Mouse (Mus musculus) kidney, adult 2 months (tissue): ENCODE results near the gene Gm21760. TPM values are rescaled to one million over a fixed set of nuclear protein-coding genes. Genes with fewer than 3 reads are reported as not detected.
"Not testable (repeated sequence)": the region's sequence is repeated elsewhere in the genome, so short reads cannot be mapped to it uniquely, and the experiment has no call there.

Experiments
- DNase-seq: peaks from one replicate; pipeline ENCODE4 v3.0.0; 2021
- H3K27ac ChIP-seq: fragments of 200-500 bp; 2 replicates; pipeline ENCODE4 v1.5.1; 2012; ENCODE audit warnings: low read depth, low read length, control low read depth, inconsistent platforms; ENCODE audit not compliant: insufficient read depth
- H3K27me3 ChIP-seq: fragments of 200-500 bp; replicated peaks from 2 replicates; pipeline ENCODE4 v1.6.1; 2012; ENCODE audit warnings: mild to moderate bottlenecking, moderate library complexity, low read length, inconsistent platforms; ENCODE audit not compliant: control insufficient read depth, insufficient read depth
- H3K36me3 ChIP-seq: fragments of 200-500 bp; 2 replicates; pipeline ENCODE4 v1.6.1; 2012; ENCODE audit warnings: mild to moderate bottlenecking, moderate library complexity, low read length, inconsistent platforms; ENCODE audit not compliant: control insufficient read depth, insufficient read depth
- H3K4me1 ChIP-seq: fragments of 200-500 bp; 2 replicates; pipeline ENCODE4 v1.6.1; 2011; ENCODE audit warnings: low read length; ENCODE audit not compliant: control insufficient read depth, insufficient read depth
- H3K4me3 ChIP-seq: fragments of 200-500 bp; 2 replicates; pipeline ENCODE4 v1.5.1; 2011; ENCODE audit warnings: mild to moderate bottlenecking, low read depth, low read length, control low read depth; ENCODE audit not compliant: insufficient read depth
- WGBS: fragments of 180-500 bp; shearing (Covaris S2); methylation state at CpG from one replicate; pipeline ENCODE4 v1.1.7; 2018; 5-methylcytosine and 5-hydroxymethylcytosine counted together
- polyA plus RNA-seq: library from polyadenylated mRNA; depleted of rRNA; stranded (reverse); fragments of >200 nt; gene quantifications from 2 replicates; pipeline ENCODE4 v1.2.3, GENCODE M21; 2012; rRNA removed

The Gm21760 gene
- not detected in 2 replicates for polyA plus RNA-seq

DNA sequence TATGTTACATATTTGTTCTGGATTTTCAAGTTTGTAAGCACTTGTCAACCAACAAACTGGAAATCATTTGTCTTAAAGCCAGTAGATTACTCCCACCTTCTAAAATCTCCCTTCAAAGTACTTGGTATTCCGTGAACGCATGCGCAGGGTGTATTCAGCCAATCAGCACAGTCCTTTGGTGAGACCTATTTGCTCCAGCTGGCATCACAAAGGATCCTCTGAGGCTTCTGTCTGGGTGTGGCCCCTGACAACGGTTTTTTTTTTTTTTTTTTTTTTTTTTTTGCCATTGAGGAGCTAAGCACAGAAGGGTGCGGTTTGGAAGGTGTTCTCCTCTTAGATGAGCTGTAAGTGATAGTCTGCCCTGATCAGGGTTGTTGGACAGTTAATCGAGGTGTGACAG is at the start of gene Gm21760:
Gm21760 (plus strand) TSS at position 301 of the 400 bp plus-strand sequence.
- H3K27ac ChIP-seq, H3K27me3 ChIP-seq, DNase-seq, H3K4me3 ChIP-seq, H3K4me1 ChIP-seq, H3K36me3 ChIP-seq: not testable (repeated sequence)
- WGBS = no CpG with 5 or more reads among the region's 6 CpGs
